Mouse (Mus musculus) adrenal gland, adult 18-20 months (tissue): ENCODE measurements at regions not wholly inside any gene's neighbourhood (a gene's known extent, or its start where the extent isn't known, plus 50 kb on each side); places are given as distances from the start of the nearest gene placed in this dataset.
A peak's percentile ranks its signal among the peaks of the same experiment; 100 is the strongest.

ENCODE experiments used
- DNase-seq, 2 experiments: peaks; one replicate each; pipeline ENCODE4 v3.0.0; 2021 to 2022; ENCODE audit warnings: low spot score in 2 of 2

DNA sequence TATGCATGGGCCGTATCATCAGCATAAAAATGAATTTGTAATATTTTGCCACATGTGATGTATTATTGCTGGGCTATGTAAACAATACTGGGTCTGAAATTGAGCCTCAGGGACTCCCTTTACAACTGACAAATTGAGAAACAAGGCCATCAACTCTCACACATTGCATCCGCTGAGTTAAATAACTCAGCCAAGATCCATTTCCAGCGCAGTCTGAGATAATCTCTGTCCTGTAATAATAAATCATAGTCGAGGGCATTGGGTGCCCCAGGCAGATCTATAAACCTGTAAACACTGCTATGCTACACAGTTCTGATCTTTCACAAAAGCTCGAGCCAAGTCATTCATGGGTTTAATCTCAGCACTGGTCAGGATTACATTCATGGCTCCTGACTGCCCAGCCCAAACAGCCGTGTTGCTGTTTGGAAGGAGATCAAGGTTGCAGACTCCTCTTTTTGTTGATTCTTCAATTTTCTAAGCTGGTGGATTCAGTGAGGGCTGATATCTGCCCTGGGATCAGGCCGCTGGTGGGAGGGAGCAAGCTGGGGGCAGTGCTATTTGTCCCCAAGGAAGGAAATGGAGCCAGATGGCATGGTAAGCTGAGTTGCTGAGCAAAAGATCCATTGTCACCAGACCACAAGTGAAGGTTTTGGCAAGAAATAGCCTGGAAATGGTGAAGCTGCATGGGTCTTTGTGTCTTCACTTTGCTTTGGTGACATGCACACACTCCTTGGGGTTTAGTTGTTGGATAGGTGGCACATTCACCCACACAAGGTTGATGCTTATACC, 160.0 kb upstream of the Bmper start:
- DNase-seq = no peak

DNA sequence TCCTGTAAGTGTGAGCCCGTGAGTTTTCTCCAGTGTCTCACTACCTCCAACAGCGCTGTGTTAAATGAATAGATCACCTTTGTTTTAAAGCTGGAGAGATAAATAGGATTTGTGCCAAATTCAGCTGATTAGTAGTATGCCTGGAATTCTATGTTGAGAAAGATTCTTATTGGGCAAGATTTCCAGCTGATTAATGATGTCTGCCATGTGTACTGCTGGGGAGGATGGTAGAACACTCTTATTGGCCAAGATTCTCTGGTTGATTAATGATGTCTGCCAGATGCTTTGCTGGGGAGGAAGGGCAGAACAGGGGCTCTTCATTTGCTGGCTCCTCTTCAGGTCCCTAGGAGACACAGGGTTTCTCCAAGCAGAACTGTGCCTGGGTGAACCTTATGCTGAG, 158.9 kb upstream of the Bmper start:
- DNase-seq = no peak

DNA sequence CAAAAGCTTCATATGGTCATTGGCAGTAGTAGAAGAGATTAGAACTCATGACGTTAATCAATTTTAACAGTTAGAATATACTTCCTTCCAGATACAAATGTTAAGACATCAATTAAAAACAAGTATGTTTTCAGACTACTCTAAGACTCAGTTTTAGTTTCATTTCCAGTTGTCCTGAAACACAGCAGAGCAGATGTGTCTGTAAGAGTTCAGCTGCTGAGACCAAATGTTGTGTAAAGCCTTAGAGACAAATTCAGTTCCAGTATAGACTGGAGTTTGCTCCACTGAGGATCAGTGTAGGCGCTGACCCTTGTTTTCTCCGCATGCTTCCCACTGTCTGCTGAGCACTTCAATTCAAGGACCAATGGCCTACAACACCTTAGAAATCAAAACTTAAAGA, 158.1 kb upstream of the Bmper start:
- DNase-seq = no peak

DNA sequence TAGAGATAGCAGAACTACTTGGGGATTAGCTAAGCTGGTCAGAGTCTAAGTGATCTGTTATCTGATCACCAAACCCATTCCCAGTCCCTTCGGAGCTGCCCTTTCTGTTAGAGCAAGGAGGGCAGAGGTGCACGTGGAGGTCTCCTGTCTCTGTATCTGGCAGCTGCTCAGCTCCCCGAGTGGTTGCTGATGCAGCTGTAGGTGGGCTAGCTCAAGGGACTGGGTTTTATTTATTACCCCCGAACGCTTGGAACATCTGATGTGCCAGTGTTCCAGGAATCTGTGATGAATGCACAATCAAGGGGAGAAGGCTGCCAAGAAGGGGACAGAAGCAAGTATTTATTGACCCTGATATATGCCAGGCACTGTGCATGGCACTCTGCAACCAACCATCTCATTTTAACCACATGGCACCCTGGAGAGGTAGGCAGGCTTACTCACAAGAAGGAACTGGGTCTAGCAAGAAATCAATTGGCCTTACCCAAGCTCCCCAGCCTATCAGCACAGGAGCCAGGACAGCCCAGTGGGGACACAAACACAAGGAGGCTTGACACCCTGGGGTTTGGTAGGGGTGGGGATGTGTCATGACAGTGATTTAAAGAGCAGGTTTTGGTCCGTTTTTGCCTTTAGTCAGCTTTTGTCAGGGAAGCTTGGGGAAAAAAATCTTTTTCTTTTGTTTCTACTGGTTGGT, 154.6 kb upstream of the Bmper start:
- no peak for DNase-seq

DNA sequence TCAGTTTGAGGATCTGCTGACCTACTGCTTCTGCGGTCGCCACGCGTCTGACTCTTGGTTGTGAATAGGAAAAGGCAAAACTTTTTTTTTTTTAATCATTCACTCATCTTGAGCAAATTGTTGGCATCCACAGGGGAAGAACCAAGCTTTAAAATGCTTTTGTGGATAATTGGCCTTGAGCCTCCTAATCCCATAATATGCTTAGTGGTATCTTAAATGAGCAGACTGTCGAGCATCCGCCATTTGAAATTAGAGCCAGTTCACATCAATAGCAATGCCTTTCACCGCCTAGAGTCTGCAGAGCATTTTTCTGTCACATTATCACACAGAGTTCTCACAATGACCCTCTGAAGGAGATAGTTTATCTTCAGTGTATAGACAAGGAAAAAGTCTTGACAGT, 153.7 kb upstream of the Bmper start:
- DNase-seq = no peak

DNA sequence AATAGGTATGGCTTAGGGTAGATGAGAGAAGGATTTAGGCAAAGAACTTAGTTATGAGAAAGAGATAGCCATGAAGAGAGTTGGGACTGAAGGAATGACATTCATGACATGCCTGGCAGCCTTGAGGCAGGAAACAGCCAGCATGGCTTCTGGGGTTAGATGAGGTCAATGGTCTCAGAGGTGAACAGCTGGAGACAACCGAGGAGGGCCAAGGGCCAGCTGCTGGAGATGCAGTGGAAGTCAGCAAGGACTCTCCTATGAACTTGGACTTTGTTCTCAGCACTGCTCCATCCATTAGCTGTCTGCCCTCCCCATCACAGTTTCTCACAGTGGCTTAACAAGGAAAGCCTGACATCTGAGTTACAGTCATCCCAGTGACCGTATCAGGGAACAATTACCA, 151.9 kb upstream of the Bmper start:
- DNase-seq = no peak

DNA sequence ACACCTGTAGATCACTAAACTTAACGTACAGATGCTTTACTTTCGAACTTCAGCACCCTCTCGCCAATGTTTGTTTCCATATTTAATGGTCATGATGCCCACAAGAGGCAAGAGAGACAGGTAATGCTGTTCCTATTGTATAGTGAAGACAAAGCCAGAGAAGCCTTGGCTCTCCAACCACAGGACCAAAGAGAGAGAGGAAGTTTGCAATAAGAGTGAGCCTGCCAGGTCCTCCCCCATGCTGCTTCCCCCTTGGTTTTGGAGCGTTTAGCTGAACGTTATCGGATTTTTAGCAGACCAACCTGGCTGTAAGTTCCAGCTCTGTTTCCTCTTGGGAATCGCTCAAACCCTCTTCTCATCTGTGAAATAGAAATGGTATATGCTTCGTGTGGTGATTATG, 150.1 kb upstream of the Bmper start:
- DNase-seq = no peak

DNA sequence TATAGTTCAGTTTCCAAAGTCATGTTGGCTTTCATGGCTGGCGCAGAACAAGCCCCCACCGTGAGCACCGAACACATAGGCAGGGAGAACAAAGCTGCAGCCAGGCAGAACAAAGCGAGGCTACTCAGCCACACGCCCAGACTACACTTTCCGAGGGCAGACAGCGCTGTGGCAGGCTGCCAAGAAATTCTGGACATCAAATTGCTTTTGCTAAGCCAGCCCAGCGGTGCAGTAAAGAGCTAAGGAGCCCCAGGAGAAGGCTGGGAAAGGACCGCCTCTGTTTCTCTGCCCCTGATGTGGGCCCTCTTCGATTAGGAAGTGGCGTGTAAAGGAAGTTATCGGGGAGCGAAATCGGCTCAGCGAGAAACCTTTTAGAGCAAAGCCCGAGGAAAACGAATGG, 139.3 kb upstream of the Bmper start:
- DNase-seq = peak; percentile 80 to 87

DNA sequence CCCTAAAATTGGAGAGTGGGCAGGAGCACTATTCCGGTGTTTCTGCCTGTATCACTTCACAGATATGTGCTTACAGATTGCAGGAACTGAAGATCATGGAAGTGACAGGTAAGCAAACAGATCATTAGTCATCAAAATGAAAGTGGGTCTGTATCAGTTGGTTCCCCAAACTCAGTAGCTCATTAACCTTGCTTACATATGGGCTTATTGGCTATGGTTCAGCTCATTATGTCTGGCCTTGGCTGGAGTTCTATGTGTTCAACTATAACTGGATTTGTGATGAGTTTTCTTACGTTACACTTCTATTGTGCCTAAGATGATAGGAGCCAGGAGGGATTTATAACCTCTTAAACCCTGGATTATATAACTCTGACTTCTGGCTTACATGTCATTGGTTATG, 133.5 kb upstream of the Bmper start:
- no peak for DNase-seq

DNA sequence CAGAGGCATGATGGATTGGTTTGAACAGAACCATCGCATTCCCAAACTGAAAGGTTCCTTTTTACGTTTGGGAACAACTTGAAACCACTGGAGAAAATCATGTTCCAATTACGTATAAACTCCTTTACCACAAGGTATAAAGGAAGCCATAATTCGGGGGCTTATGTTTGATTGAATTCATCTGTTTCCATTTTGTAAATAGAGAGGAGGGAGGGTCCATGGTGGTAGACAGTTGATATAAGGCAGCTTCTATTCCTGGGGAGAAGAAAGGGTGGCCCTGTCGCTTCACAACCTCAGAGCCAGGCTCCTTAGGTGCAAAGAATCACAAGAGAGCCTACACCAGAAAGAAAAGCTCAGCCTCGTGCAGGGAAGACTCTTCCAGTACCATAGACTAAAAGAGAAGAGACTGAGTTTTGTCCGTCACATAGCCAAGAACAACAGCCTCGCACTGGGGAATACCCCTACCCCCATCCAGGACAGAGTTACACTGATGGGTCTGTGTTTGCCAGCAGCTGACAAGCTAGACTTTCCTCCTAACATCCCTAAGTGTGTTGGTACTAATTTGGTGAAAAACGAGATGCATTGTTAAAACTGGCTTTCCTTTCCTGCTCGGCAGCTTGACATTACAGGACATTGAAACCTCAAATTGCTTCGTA, 125.6 kb upstream of the Bmper start:
- no peak for DNase-seq

DNA sequence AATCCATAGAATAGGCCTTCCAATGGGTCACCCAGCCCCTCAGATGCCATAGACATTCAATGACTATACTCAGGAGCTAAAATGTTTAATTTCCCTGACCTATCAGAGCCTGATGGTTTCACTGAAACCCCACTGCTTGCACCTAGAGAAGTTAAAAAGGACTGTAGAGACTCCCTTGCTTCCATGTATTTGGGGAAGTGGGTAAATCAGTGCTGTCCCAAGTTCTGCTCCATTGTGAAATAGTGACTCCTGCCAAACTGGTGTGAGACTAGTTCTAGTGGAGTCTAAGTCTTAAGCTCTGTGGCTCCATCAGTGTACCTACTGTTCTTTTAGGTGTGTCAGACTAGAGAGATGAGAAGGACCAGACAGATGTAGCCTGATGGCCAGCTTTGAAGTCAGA, 121.3 kb upstream of the Bmper start:
- no peak for DNase-seq

DNA sequence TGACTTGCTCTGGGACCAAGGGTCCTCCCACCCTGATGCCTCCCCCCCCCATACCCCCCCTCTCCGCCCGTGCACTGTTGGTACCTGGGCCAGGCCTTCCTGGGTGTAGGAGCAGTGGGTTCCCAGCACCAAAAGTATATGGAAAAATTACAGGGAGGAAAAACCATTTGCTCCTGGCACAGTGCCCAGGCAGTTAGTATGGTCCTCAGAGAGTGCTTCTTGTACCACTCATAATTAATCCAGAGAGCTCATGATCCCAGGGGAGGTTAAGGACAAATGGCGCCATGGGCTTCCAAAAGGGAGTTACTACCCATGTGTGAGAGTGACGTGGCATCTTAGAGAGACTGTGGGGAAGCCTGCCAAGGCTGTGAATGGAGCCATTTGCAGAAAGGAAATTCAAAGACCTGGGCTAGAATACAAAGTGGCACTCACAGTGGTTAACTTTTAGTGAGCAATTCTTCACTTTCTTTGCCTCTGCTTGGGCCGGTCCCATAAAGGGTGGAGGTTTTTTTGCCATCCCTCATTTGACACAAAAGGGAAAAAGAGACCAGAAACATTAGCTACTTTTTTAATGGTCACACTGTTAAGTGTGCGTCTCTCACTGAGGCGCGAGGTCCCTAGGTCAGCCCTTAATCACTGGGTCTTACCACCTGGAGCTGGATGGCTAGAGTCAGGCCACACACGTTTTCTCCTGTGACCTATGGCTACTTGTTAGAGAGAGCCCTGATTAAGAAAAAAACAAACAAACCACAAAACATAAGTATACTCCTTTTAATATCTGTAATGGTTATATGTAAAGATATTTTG, 120.7 kb upstream of the Bmper start:
- no peak for DNase-seq

DNA sequence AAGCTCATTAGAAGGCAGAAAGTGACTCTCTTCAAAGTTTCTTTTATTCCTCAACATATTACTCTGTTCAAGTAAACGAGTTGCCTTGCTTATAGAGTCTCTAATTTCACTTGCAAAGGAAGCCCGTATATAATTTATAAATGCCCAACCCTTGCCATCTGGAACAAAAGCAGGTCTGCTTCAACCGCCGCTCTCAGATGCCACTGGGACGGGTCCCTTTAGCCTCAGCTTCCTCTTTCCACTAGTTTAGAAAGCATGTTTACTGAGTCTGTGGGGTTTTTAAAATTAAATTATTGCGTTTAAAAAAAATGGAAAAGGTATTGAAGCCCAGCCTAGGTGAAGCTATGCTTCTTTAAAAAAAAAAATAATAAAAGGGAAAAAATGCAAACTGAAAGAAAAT, 111.4 kb upstream of the Bmper start:
- no peak for DNase-seq

DNA sequence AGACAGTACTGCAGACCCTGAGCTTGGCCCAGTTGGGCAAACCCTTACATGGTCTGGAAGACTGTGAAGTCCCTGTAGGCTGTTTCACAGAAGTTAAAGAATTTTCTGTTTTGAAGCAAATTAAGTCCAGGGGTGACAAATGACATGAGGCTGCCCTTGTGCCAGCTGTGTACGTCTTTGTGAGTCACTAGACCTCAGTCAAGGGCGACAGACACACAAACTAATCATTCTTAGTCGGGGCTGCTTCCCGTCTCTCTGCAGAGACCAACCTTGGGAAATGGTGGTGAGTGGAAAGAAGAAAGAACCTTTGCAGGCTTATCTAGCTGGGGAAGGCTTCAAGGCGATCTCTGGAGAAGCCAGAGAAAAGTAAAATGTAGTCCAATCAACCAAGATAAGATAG, 107.8 kb upstream of the Bmper start:
- DNase-seq = peak in 1 of 2 experiments; percentile 33

DNA sequence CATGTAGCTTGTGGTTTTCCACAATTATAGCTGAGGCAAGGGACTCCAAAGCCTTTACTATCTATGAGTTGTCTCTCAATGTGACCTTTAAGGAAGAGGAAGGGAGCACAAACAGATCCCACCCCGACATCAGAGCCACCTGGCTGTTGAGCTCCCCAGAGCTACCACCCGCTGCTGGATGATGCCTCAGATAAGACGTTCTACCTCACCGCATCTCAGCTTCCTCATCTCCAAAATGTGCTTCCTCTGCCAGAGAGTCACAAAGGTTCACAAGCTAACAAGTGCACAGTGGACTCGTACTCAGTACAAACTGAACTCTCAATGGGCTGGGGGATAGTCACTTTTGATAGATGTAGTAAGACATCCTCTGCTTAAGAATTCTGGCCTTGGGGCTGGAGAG, 107.3 kb upstream of the Bmper start:
- no peak for DNase-seq

DNA sequence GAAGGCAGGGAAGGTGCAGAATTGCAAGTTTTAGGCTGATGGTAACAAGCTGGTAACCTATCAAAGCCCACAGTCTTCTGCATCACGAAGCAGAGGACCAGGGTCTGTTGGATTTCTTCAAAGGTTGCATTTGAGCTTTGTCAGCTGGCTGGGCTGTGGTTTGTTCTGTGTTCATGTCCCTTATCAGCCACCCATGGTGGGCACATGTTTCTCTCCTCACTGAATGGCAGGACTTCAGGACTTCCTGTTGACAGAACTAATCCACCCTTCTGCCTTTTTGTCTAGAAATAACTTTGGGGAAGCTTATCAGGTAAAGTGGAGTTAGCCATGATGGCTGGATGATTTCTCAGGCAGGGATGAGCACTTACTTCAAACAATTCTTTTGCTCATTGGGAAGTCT, 106.6 kb upstream of the Bmper start:
- no peak for DNase-seq

DNA sequence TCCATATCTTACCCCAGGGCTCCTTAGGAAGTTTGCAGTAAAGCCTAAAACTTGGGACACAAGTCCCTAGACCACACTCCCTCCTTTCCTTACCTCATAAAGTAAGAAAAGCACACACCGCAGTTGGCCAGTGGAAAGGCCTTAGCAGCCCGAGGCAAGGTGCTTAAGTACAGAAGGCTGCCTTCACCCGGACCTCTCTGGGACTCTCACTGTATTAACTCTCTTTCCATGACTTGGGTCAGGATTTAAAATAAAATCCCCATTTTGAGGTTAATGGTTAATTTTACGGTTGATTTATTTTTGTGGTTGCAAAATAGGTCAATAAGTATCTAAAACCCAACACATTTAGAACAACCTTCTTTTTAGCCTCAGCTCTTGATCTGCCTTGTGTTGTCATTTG, 103.1 kb upstream of the Bmper start:
- no peak for DNase-seq

DNA sequence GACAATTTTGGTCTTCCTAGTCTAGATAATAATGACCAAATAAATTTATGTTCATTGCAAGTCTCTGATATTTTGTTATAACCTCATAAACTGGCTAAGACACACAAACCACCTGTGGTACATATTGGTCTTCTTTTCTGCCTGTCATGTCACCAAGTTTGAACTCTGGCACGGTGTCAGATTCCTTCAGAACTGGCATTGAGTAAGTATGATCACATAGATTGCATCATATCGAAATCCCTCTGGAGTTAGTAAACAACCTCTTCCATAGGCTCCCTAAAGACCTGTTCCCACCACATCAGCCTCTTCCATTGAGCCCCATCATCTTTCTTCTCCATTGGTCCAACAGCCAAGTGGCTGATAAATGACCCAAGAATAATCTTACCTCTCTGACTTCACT, 102.1 kb upstream of the Bmper start:
- DNase-seq = no peak

DNA sequence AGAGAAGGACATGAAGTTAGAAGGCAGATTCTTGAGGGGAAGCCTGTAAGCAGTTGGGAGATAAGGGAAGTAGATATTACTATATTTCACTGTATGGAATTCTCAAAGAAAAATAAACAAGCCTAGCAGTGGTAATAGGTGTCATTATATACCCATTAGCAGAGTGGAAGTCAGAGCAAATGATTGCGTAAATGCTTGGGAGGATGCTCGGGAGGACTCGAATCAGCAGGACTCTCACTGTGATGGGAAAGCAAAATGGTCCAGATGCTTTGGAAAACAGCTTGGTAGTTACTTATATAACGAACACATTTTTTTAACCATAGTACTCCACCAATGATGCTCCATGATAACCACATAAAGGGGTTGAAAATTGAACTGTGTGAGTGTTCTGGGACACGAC, 100.4 kb upstream of the Bmper start:
- DNase-seq = no peak

DNA sequence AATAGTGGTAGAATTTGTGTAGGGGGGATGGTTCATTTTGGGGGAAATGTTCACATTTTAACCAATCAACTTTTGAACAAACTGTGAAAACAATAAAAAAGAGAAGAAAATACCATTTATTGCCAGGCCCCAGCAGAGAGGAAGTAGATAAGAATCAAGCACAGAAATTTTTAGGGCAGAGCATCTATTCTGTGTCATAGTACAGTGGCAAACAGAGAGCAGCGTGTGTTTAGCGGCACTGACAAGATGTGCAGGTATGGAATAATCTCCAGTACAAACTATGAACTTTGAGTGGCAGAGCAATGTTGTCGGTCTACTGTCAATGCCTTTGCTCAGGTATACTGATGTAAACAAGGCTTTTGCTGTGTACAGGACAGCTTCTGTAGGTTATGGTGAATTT, 99.4 kb upstream of the Bmper start:
- no peak for DNase-seq
